Mouse (Mus musculus) embryonic facial prominence, embryonic 11.5 days (tissue): ENCODE results near the gene Vmn1r206. TPM values are rescaled to one million over a fixed set of nuclear protein-coding genes. Genes with fewer than 3 reads are reported as not detected.
"Not testable (repeated sequence)": the region's sequence is repeated elsewhere in the genome, so short reads cannot be mapped to it uniquely, and the experiment has no call there.

Experiments
- ATAC-seq: fragments of 200-750 bp; cut with Nextera tagmentation; replicated peaks from 2 replicates; pipeline ENCODE4 v1.8.0; 2017; ENCODE audit warnings: low read depth; ENCODE audit not compliant: insufficient number of reproducible peaks, low FRiP score, low TSS enrichment
- DNase-seq: peaks from one replicate; pipeline ENCODE4 v3.0.0-alpha.2; 2015; ENCODE audit warnings: low spot score
- H3K27ac ChIP-seq: fragments of 300-500 bp; sonication (generic); replicated peaks from 2 replicates; pipeline ENCODE4 v1.5.1; 2014; ENCODE audit warnings: mild to moderate bottlenecking, low read depth, low read length, control low read depth
- H3K27me3 ChIP-seq: fragments of 300-500 bp; sonication (generic); 2 replicates; pipeline ENCODE4 v1.6.1; 2014; ENCODE audit warnings: mild to moderate bottlenecking, low read length, moderate library complexity, mixed read lengths; ENCODE audit not compliant: control insufficient read depth, insufficient read depth
- H3K36me3 ChIP-seq: fragments of 300-500 bp; sonication (generic); replicated peaks from 2 replicates; pipeline ENCODE4 v1.6.1; 2014; ENCODE audit warnings: low read depth, mild to moderate bottlenecking, low read length, moderate library complexity, mixed read lengths; ENCODE audit not compliant: control insufficient read depth, insufficient read depth
- H3K4me1 ChIP-seq: fragments of 300-500 bp; sonication (generic); 2 replicates; pipeline ENCODE4 v1.6.1; 2014; ENCODE audit warnings: low read length, mixed read lengths; ENCODE audit not compliant: control insufficient read depth, insufficient read depth
- H3K4me2 ChIP-seq: fragments of 300-500 bp; sonication (generic); 2 replicates; pipeline ENCODE4 v1.6.1; 2014; ENCODE audit warnings: low read depth, mild to moderate bottlenecking, control low read depth, low read length, moderate library complexity
- H3K4me3 ChIP-seq: fragments of 300-500 bp; sonication (generic); 2 replicates; pipeline ENCODE4 v1.5.1; 2014; ENCODE audit warnings: low read depth, low read length, control low read depth
- H3K9ac ChIP-seq: fragments of 300-500 bp; sonication (generic); replicated peaks from 2 replicates; pipeline ENCODE4 v1.6.1; 2014; ENCODE audit warnings: mild to moderate bottlenecking, control low read depth, low read length
- H3K9me3 ChIP-seq: fragments of 300-500 bp; sonication (generic); replicated peaks from 2 replicates; pipeline ENCODE4 v1.6.1; 2016; ENCODE audit warnings: mild to moderate bottlenecking, low read length, inconsistent platforms, mixed read lengths; ENCODE audit not compliant: control insufficient read depth
- WGBS: fragments of 180-500 bp; shearing (Covaris S2); extraction: QIAGEN DNeasy Blood & Tissue Kit; methylation state at CpG from one replicate; pipeline ENCODE4 v1.1.7; 2014; 5-methylcytosine and 5-hydroxymethylcytosine counted together
- polyA plus RNA-seq: library from polyadenylated mRNA; unstranded; fragments of >200 nt; fragmentation: Nextera tagmentation; extraction: Ambion mirVana; gene quantifications from 2 replicates; pipeline ENCODE4 v1.2.1, GENCODE M21; 2014

Gene Vmn1r206
- not detected in 2 replicates for polyA plus RNA-seq

- not testable (repeated sequence) for DNase-seq, H3K4me2 ChIP-seq, H3K27ac ChIP-seq, H3K9ac ChIP-seq, H3K27me3 ChIP-seq, H3K9me3 ChIP-seq, H3K4me1 ChIP-seq, ATAC-seq, H3K36me3 ChIP-seq, H3K4me3 ChIP-seq
Observed at GRCm38 (mm10) chr13:22624151-22624550, at the start of gene Vmn1r206. TSS of gene Vmn1r206 (minus strand) at chr13:22624251.

DNA sequence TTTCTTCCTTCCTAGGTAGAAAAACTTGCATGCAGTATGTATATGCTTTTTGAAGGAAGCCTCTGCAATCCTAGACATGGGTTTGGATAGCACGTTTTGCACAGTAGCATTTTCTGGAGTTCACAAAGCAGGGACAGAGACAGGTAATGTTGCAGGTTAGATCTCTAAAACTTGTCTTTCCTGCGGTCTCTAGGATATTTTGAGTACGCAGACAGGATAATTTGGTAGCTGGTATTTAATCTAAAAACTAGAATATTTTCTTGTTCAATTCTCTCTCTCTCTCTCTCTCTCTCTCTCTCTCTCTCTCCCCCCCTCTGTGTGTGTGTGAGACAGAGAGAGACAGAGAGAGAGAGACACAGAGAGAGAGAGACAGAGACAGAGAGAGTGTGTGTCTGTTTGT is 31.2 kb downstream of the Vmn1r206 start, which contains the start of gene Vmn1r205:
Gene Vmn1r205 (minus strand): TSS at position 101 of the 400 bp plus-strand sequence.
- H3K36me3 ChIP-seq = no peaks in the 10 kb centered on the region

GRCm38 (mm10) chr13:22583336-22583735 is 40.7 kb downstream of the Vmn1r206 start:
- H3K4me3 ChIP-seq, H3K9ac ChIP-seq, H3K36me3 ChIP-seq, H3K4me2 ChIP-seq, H3K27me3 ChIP-seq, H3K4me1 ChIP-seq, DNase-seq, H3K9me3 ChIP-seq, H3K27ac ChIP-seq, ATAC-seq: not testable (repeated sequence)
- WGBS = 74% methylated on average over 14 of the region's 14 CpGs

More for the DNA sequence above, 31.2 kb downstream of the Vmn1r206 start, which contains the start of gene Vmn1r205:
- H3K27ac ChIP-seq = no peak within 1 kb of the TSS
- no peaks in the 10 kb centered on the region for H3K4me1 ChIP-seq
- H3K27me3 ChIP-seq = no peaks in the 10 kb centered on the region
- H3K4me3 ChIP-seq = no peak within 1 kb of the TSS
- no peak within 1 kb of the TSS for H3K9ac ChIP-seq
- ATAC-seq = no peak
- WGBS = 83% methylated on average over 3 of the region's 3 CpGs
- H3K4me2 ChIP-seq = no peak within 1 kb of the TSS
- no peaks in the 10 kb centered on the region for H3K9me3 ChIP-seq
- DNase-seq = no peak

GRCm38 (mm10) chr13:22574911-22575310 is 49.1 kb downstream of the Vmn1r206 start:
- not testable (repeated sequence) for H3K27ac ChIP-seq, H3K4me1 ChIP-seq, H3K4me3 ChIP-seq, H3K9me3 ChIP-seq, H3K9ac ChIP-seq, ATAC-seq, H3K27me3 ChIP-seq, DNase-seq, H3K36me3 ChIP-seq, H3K4me2 ChIP-seq
- WGBS = 85% methylated on average over 3 of the region's 3 CpGs

Other genes starting within 250 kb of the Vmn1r206 start
- gene Vmn1r199, start 244.4 kb downstream of the Vmn1r206 start, polyA plus RNA-seq = not detected in 2 replicates
- gene Vmn1r200, start 233.9 kb downstream of the Vmn1r206 start, polyA plus RNA-seq = not detected in 2 replicates
- not detected in 2 replicates for gene Vmn1r201, start 152.3 kb downstream of the Vmn1r206 start, polyA plus RNA-seq
- not detected in 2 replicates for gene Vmn1r202, start 118.9 kb downstream of the Vmn1r206 start, polyA plus RNA-seq
- not detected in 2 replicates for gene Vmn1r203, start 106.1 kb downstream of the Vmn1r206 start, polyA plus RNA-seq
- gene Vmn1r204, start 71.1 kb downstream of the Vmn1r206 start, polyA plus RNA-seq = not detected in 2 replicates
- gene Vmn1r205, start 31.3 kb downstream of the Vmn1r206 start, polyA plus RNA-seq = not detected in 2 replicates
- gene Vmn1r207-ps, start 105.4 kb upstream of the Vmn1r206 start, polyA plus RNA-seq = not detected in 2 replicates
- gene Vmn1r208, start 153.1 kb upstream of the Vmn1r206 start, polyA plus RNA-seq = not detected in 2 replicates
- not detected in 2 replicates for gene Vmn1r209, start 185.4 kb upstream of the Vmn1r206 start, polyA plus RNA-seq
- not detected in 2 replicates for gene Vmn1r210, start 207.1 kb upstream of the Vmn1r206 start, polyA plus RNA-seq
- gene Vmn1r211, start 233.3 kb upstream of the Vmn1r206 start, polyA plus RNA-seq = not detected in 2 replicates